Mouse (Mus musculus) stomach, postnatal 0 days (tissue): ENCODE measurements around the gene Saa1. TPM values are rescaled to one million over a fixed set of nuclear protein-coding genes. Genes with fewer than 3 reads are reported as not detected.

Experiments used
- ATAC-seq: fragments of 200-750 bp; cut with Nextera tagmentation; 2 replicates; pipeline ENCODE4 v1.8.0; 2017; ENCODE audit not compliant: low FRiP score, low TSS enrichment
- DNase-seq: peaks from one replicate; pipeline ENCODE4 v3.0.0-alpha.2; 2016; ENCODE audit warnings: low spot score
- H3K27ac ChIP-seq: fragments of 300-500 bp; sonication (generic); replicated peaks from 2 replicates; pipeline ENCODE4 v1.5.1; 2014; ENCODE audit warnings: mild to moderate bottlenecking, control low read depth
- H3K27me3 ChIP-seq: fragments of 300-500 bp; sonication (generic); 2 replicates; pipeline ENCODE4 v1.6.1; 2014; ENCODE audit warnings: low read length; ENCODE audit not compliant: control insufficient read depth, insufficient read depth
- H3K36me3 ChIP-seq: fragments of 300-500 bp; sonication (generic); 2 replicates; pipeline ENCODE4 v1.6.1; 2014; ENCODE audit warnings: low read length, mixed read lengths; ENCODE audit not compliant: control insufficient read depth, insufficient read depth
- H3K4me1 ChIP-seq: fragments of 300-500 bp; sonication (generic); replicated peaks from 2 replicates; pipeline ENCODE4 v1.6.1; 2014; ENCODE audit warnings: antibody characterized with exemption; ENCODE audit not compliant: control insufficient read depth, insufficient read depth
- H3K4me2 ChIP-seq: fragments of 300-500 bp; sonication (generic); replicated peaks from 2 replicates; pipeline ENCODE4 v1.6.1; 2014; ENCODE audit warnings: low read depth, mild to moderate bottlenecking, control low read depth, moderate library complexity
- H3K4me3 ChIP-seq: fragments of 300-500 bp; sonication (generic); 2 replicates; pipeline ENCODE4 v1.5.1; 2014; ENCODE audit warnings: low read depth, low read length, control low read depth
- H3K9ac ChIP-seq: fragments of 300-500 bp; sonication (generic); 2 replicates; pipeline ENCODE4 v1.6.1; 2014; ENCODE audit warnings: mild to moderate bottlenecking, low read length, control low read depth, mixed read lengths
- H3K9me3 ChIP-seq: fragments of 300-500 bp; sonication (generic); 2 replicates; pipeline ENCODE4 v1.6.1; 2016; ENCODE audit warnings: low read length; ENCODE audit not compliant: control insufficient read depth
- CTCF ChIP-seq: IDR thresholded peaks from 2 replicates; pipeline ENCODE4 v1.5.1; 2016; ENCODE audit warnings: antibody characterized with exemption, low read depth, mild to moderate bottlenecking, moderate library complexity
- EP300 ChIP-seq: optimal IDR thresholded peaks from 2 replicates; pipeline ENCODE3; 2016; ENCODE audit warnings: antibody characterized with exemption
- WGBS: fragments of 180-500 bp; shearing (Covaris S2); extraction: QIAGEN DNeasy Blood & Tissue Kit; methylation state at CpG from one replicate; pipeline ENCODE4 v1.1.7; 2014; 5-methylcytosine and 5-hydroxymethylcytosine counted together
- polyA plus RNA-seq: library from polyadenylated mRNA; unstranded; fragments of >200 nt; fragmentation: Nextera tagmentation; extraction: Ambion mirVana; gene quantifications from 2 replicates; pipeline ENCODE4 v1.2.1, GENCODE M21; 2015

Gene Saa1
- polyA plus RNA-seq, 1 experiment from 2014 or later = 0.13 TPM

GRCm38 (mm10) chr7:46738561-46739460 lies 4.0 kb downstream of the Saa1 start:
- Histone ChIP-seq H3K9me3 (no peaks in the 10 kb centered on the region), H3K27me3 (no peaks in the 10 kb centered on the region), H3K27ac (no peak overlapping the region), H3K9ac (no peak overlapping the region), H3K4me3 (no peak overlapping the region), H3K36me3 (no peaks in the 10 kb centered on the region), H3K4me1 (no peaks in the 10 kb centered on the region), H3K4me2 (no peak overlapping the region)
- TF ChIP-seq EP300 (no peak), CTCF (no peak)
- DNase-seq (no peak), ATAC-seq (no peak)
- 72% methylated on average over 12 of the region's 12 CpGs for WGBS

GRCm38 (mm10) chr7:46734983-46735382 lies 7.8 kb downstream of the Saa1 start:
- ATAC-seq = no peak
- 78% methylated on average over 2 of the region's 2 CpGs for WGBS
- H3K27ac ChIP-seq = no peak overlapping the region
- H3K4me1 ChIP-seq = no peaks in the 10 kb centered on the region
- no peak for DNase-seq
- H3K4me2 ChIP-seq = no peak overlapping the region
- TF ChIP-seq CTCF = no peak
- TF ChIP-seq EP300 = no peak
- H3K27me3 ChIP-seq = no peaks in the 10 kb centered on the region
- no peak overlapping the region for H3K9ac ChIP-seq
- H3K4me3 ChIP-seq = no peak overlapping the region
- no peaks in the 10 kb centered on the region for H3K9me3 ChIP-seq
- no peaks in the 10 kb centered on the region for H3K36me3 ChIP-seq

- ATAC-seq (no peak), DNase-seq (no peak)
- Histone ChIP-seq H3K4me3 (no peak within 1 kb of the TSS), H3K36me3 (no peaks in the 10 kb centered on the region), H3K27ac (no peak within 1 kb of the TSS), H3K4me1 (no peaks in the 10 kb centered on the region), H3K9ac (no peak within 1 kb of the TSS), H3K27me3 (no peaks in the 10 kb centered on the region), H3K9me3 (no peaks in the 10 kb centered on the region), H3K4me2 (no peak within 1 kb of the TSS)
- whole genome bisulfite sequencing = 78% methylated on average over 4 of the region's 4 CpGs
- no peak for TF ChIP-seq CTCF
- TF ChIP-seq EP300 = no peak
These were observed 10.3 kb downstream of the Saa1 start, which contains the start of gene Saa4 for GRCm38 (mm10) chr7:46732458-46732857. Gene Saa4 (minus strand): TSS chr7:46732603.

- TF ChIP-seq CTCF (no peak), EP300 (no peak)
- no peaks in the 10 kb centered on the region for H3K4me1 ChIP-seq
- no peak for ATAC-seq
- H3K4me3 ChIP-seq = no peak overlapping the region
- H3K27ac ChIP-seq = no peak overlapping the region
- H3K27me3 ChIP-seq = no peaks in the 10 kb centered on the region
- no peaks in the 10 kb centered on the region for H3K9me3 ChIP-seq
- WGBS = 74% methylated on average over 1 of the region's 1 CpGs
- no peak overlapping the region for H3K4me2 ChIP-seq
- DNase-seq = no peak
- H3K36me3 ChIP-seq = no peaks in the 10 kb centered on the region
- H3K9ac ChIP-seq = no peak overlapping the region
These were observed 15.2 kb downstream of the Saa1 start for GRCm38 (mm10) chr7:46727584-46727983.

- H3K4me1 ChIP-seq = no peaks in the 10 kb centered on the region
- no peaks in the 10 kb centered on the region for H3K36me3 ChIP-seq
- H3K9ac ChIP-seq = no peak overlapping the region
- H3K4me2 ChIP-seq = no peak overlapping the region
- no peak overlapping the region for H3K4me3 ChIP-seq
- H3K27me3 ChIP-seq = no peaks in the 10 kb centered on the region
- H3K27ac ChIP-seq = no peak overlapping the region
- ATAC-seq (no peak), DNase-seq (no peak)
- no peaks in the 10 kb centered on the region for H3K9me3 ChIP-seq
- 74% methylated on average over 5 of the region's 5 CpGs for WGBS
- TF ChIP-seq EP300 (no peak), CTCF (no peak)
These were observed 18.4 kb downstream of the Saa1 start for GRCm38 (mm10) chr7:46724396-46724795.

- Histone ChIP-seq H3K4me3 (no peak overlapping the region), H3K4me1 (no peaks in the 10 kb centered on the region), H3K4me2 (no peak overlapping the region), H3K9me3 (no peaks in the 10 kb centered on the region), H3K9ac (no peak overlapping the region), H3K27me3 (no peaks in the 10 kb centered on the region), H3K27ac (no peak overlapping the region), H3K36me3 (no peaks in the 10 kb centered on the region)
- TF ChIP-seq CTCF (no peak), EP300 (no peak)
- DNase-seq = no peak
- no peak for ATAC-seq
- WGBS = 74% methylated on average over 3 of the region's 3 CpGs
These were observed 18.9 kb downstream of the Saa1 start for GRCm38 (mm10) chr7:46723849-46724248.
